Mouse (Mus musculus): Measurements from ENCODE around the gene Ttf2. TPM values are rescaled to one million over a fixed set of nuclear protein-coding genes. Genes with fewer than 3 reads are reported as not detected.
A peak's percentile ranks its signal among the peaks of the same experiment; 100 is the strongest.

Gene Ttf2
- polyA plus RNA-seq, 1 experiment from 2014 or later, result 15.7 TPM

GRCm38 (mm10) chr3:100973906-100974305 is 4.4 kb upstream of the Ttf2 start:
- ATAC-seq (ENCODE audit: insufficient number of reproducible peaks, low FRiP score), result no peak
- Histone ChIP-seq H3K4me2 (no peak overlapping the region), H3K9me3 (replicated peaks) (no peaks in the 10 kb centered on the region), H3K4me1 (replicated peaks) (peaks cover 5% of the 10 kb centered on the region), H3K36me3 (no peaks in the 10 kb centered on the region), H3K27me3 (replicated peaks) (no peaks in the 10 kb centered on the region), H3K9ac (no peak overlapping the region), H3K4me3 (no peak overlapping the region), H3K27ac (ENCODE audit: poor library complexity, severe bottlenecking) (no peak overlapping the region)
- WGBS, result 0% methylated on average over 1 of the region's 1 CpGs

- 82% methylated on average over 14 of the region's 14 CpGs for WGBS
- Histone ChIP-seq H3K36me3 (peaks cover 53% of the 10 kb centered on the region), H3K4me2 (no peak overlapping the region), H3K27ac (ENCODE audit: poor library complexity, severe bottlenecking) (no peak overlapping the region), H3K9me3 (replicated peaks) (no peaks in the 10 kb centered on the region), H3K27me3 (replicated peaks) (no peaks in the 10 kb centered on the region), H3K4me3 (no peak overlapping the region), H3K4me1 (replicated peaks) (peaks cover 19% of the 10 kb centered on the region), H3K9ac (no peak overlapping the region)
- no peak for ATAC-seq (ENCODE audit: insufficient number of reproducible peaks, low FRiP score)
Measured at GRCm38 (mm10) chr3:100963849-100964542, 5.5 kb downstream of the Ttf2 start.

GRCm38 (mm10) chr3:100961501-100961900 is 8.0 kb downstream of the Ttf2 start:
- H3K4me2 ChIP-seq, result no peak overlapping the region
- peaks cover 76% of the 10 kb centered on the region for H3K36me3 ChIP-seq
- no peak overlapping the region for H3K9ac ChIP-seq
- peaks cover 15% of the 10 kb centered on the region for H3K4me1 ChIP-seq (replicated peaks)
- peak overlapping the region; percentile 68 for H3K27ac ChIP-seq (ENCODE audit: poor library complexity, severe bottlenecking)
- H3K27me3 ChIP-seq (replicated peaks), result no peaks in the 10 kb centered on the region
- no peak for ATAC-seq (ENCODE audit: insufficient number of reproducible peaks, low FRiP score)
- no peaks in the 10 kb centered on the region for H3K9me3 ChIP-seq (replicated peaks)
- WGBS, result 69% methylated on average over 7 of the region's 7 CpGs
- no peak overlapping the region for H3K4me3 ChIP-seq

GRCm38 (mm10) chr3:100961007-100961406 is 8.5 kb downstream of the Ttf2 start:
- H3K9ac ChIP-seq, result no peak overlapping the region
- ATAC-seq (ENCODE audit: insufficient number of reproducible peaks, low FRiP score), result no peak

GRCm38 (mm10) chr3:100954616-100955015 is 14.8 kb downstream of the Ttf2 start:
- Histone ChIP-seq H3K36me3 (peaks cover 84% of the 10 kb centered on the region), H3K27ac (ENCODE audit: poor library complexity, severe bottlenecking) (no peak overlapping the region), H3K4me3 (no peak overlapping the region), H3K4me2 (no peak overlapping the region), H3K9me3 (replicated peaks) (no peaks in the 10 kb centered on the region), H3K4me1 (replicated peaks) (no peaks in the 10 kb centered on the region), H3K9ac (no peak overlapping the region), H3K27me3 (replicated peaks) (no peaks in the 10 kb centered on the region)
- ATAC-seq (ENCODE audit: insufficient number of reproducible peaks, low FRiP score), result no peak

More at GRCm38 (mm10) chr3:100961007-100961406, 8.5 kb downstream of the Ttf2 start:
- H3K4me1 ChIP-seq (replicated peaks), result peaks cover 15% of the 10 kb centered on the region
- H3K36me3 ChIP-seq, result peaks cover 78% of the 10 kb centered on the region
- no peak overlapping the region for H3K4me2 ChIP-seq
- no peak overlapping the region for H3K4me3 ChIP-seq
- H3K27ac ChIP-seq (ENCODE audit: poor library complexity, severe bottlenecking), result peak overlapping the region; percentile 68
- WGBS, result 30% methylated on average over 5 of the region's 5 CpGs
- no peaks in the 10 kb centered on the region for H3K9me3 ChIP-seq (replicated peaks)
- H3K27me3 ChIP-seq (replicated peaks), result no peaks in the 10 kb centered on the region

GRCm38 (mm10) chr3:100951531-100951930 is 17.9 kb downstream of the Ttf2 start:
- Histone ChIP-seq H3K4me3 (no peak overlapping the region), H3K4me2 (no peak overlapping the region), H3K9me3 (replicated peaks) (no peaks in the 10 kb centered on the region), H3K36me3 (peaks cover 79% of the 10 kb centered on the region), H3K27me3 (replicated peaks) (no peaks in the 10 kb centered on the region), H3K9ac (no peak overlapping the region), H3K4me1 (replicated peaks) (no peaks in the 10 kb centered on the region), H3K27ac (ENCODE audit: poor library complexity, severe bottlenecking) (no peak overlapping the region)
- 87% methylated on average over 4 of the region's 4 CpGs for WGBS
- no peak for ATAC-seq (ENCODE audit: insufficient number of reproducible peaks, low FRiP score)

GRCm38 (mm10) chr3:100947286-100947685 is 22.2 kb downstream of the Ttf2 start:
- ATAC-seq (ENCODE audit: insufficient number of reproducible peaks, low FRiP score), result no peak
- Histone ChIP-seq H3K9me3 (replicated peaks) (no peaks in the 10 kb centered on the region), H3K4me1 (replicated peaks) (no peaks in the 10 kb centered on the region), H3K4me3 (no peak overlapping the region), H3K4me2 (no peak overlapping the region), H3K36me3 (peaks cover 87% of the 10 kb centered on the region), H3K27ac (ENCODE audit: poor library complexity, severe bottlenecking) (no peak overlapping the region), H3K9ac (no peak overlapping the region), H3K27me3 (replicated peaks) (no peaks in the 10 kb centered on the region)
- WGBS, result 78% methylated on average over 8 of the region's 8 CpGs

- H3K27me3 ChIP-seq (replicated peaks), result no peaks in the 10 kb centered on the region
Measured at GRCm38 (mm10) chr3:100940496-100941037, 28.9 kb downstream of the Ttf2 start.

GRCm38 (mm10) chr3:100938211-100938610 is 31.3 kb downstream of the Ttf2 start:
- ATAC-seq (ENCODE audit: insufficient number of reproducible peaks, low FRiP score), result no peak
- no peak overlapping the region for H3K4me3 ChIP-seq
- no peak overlapping the region for H3K27ac ChIP-seq (ENCODE audit: poor library complexity, severe bottlenecking)
- no peaks in the 10 kb centered on the region for H3K9me3 ChIP-seq (replicated peaks)
- 91% methylated on average over 4 of the region's 4 CpGs for WGBS
- no peak overlapping the region for H3K9ac ChIP-seq
- H3K4me1 ChIP-seq (replicated peaks), result no peaks in the 10 kb centered on the region
- H3K36me3 ChIP-seq, result peaks cover 82% of the 10 kb centered on the region
- H3K27me3 ChIP-seq (replicated peaks), result no peaks in the 10 kb centered on the region
- no peak overlapping the region for H3K4me2 ChIP-seq

More at GRCm38 (mm10) chr3:100940496-100941037, 28.9 kb downstream of the Ttf2 start:
- H3K4me2 ChIP-seq, result no peak overlapping the region
- H3K27ac ChIP-seq (ENCODE audit: poor library complexity, severe bottlenecking), result no peak overlapping the region
- no peak for ATAC-seq (ENCODE audit: insufficient number of reproducible peaks, low FRiP score)
- WGBS, result 86% methylated on average over 4 of the region's 4 CpGs
- H3K4me1 ChIP-seq (replicated peaks), result no peaks in the 10 kb centered on the region
- no peak overlapping the region for H3K4me3 ChIP-seq
- no peaks in the 10 kb centered on the region for H3K9me3 ChIP-seq (replicated peaks)
- peaks cover 84% of the 10 kb centered on the region for H3K36me3 ChIP-seq
- no peak overlapping the region for H3K9ac ChIP-seq

- Histone ChIP-seq H3K27me3 (replicated peaks) (no peaks in the 10 kb centered on the region), H3K36me3 (peaks cover 87% of the 10 kb centered on the region), H3K4me3 (no peak overlapping the region), H3K9me3 (replicated peaks) (no peaks in the 10 kb centered on the region), H3K4me2 (no peak overlapping the region), H3K4me1 (replicated peaks) (no peaks in the 10 kb centered on the region), H3K27ac (ENCODE audit: poor library complexity, severe bottlenecking) (no peak overlapping the region), H3K9ac (no peak overlapping the region)
- no peak for ATAC-seq (ENCODE audit: insufficient number of reproducible peaks, low FRiP score)
- 94% methylated on average over 6 of the region's 6 CpGs for WGBS
Measured at GRCm38 (mm10) chr3:100936201-100936600, 33.3 kb downstream of the Ttf2 start.

GRCm38 (mm10) chr3:100935521-100935920 is 33.9 kb downstream of the Ttf2 start:
- H3K9me3 ChIP-seq (replicated peaks), result no peaks in the 10 kb centered on the region
- H3K27ac ChIP-seq (ENCODE audit: poor library complexity, severe bottlenecking), result no peak overlapping the region
- ATAC-seq (ENCODE audit: insufficient number of reproducible peaks, low FRiP score), result no peak
- no peak overlapping the region for H3K9ac ChIP-seq
- WGBS, result 88% methylated on average over 6 of the region's 6 CpGs
- H3K4me2 ChIP-seq, result no peak overlapping the region
- H3K36me3 ChIP-seq, result peaks cover 87% of the 10 kb centered on the region
- no peaks in the 10 kb centered on the region for H3K27me3 ChIP-seq (replicated peaks)
- H3K4me3 ChIP-seq, result no peak overlapping the region
- no peaks in the 10 kb centered on the region for H3K4me1 ChIP-seq (replicated peaks)
